Mouse (Mus musculus) E14TG2a.4 (cell line): Measurements from ENCODE around the gene Polr1d.

Experiments used
- CTCF ChIP-seq: conservative IDR thresholded peaks from 2 replicates; pipeline ENCODE4 v1.5.1; 2014; ENCODE audit warnings: low read length
- POU5F1 ChIP-seq: IDR thresholded peaks from 2 replicates; pipeline ENCODE4 v1.6.1; 2014; ENCODE audit warnings: low read length, borderline replicate concordance

DNA sequence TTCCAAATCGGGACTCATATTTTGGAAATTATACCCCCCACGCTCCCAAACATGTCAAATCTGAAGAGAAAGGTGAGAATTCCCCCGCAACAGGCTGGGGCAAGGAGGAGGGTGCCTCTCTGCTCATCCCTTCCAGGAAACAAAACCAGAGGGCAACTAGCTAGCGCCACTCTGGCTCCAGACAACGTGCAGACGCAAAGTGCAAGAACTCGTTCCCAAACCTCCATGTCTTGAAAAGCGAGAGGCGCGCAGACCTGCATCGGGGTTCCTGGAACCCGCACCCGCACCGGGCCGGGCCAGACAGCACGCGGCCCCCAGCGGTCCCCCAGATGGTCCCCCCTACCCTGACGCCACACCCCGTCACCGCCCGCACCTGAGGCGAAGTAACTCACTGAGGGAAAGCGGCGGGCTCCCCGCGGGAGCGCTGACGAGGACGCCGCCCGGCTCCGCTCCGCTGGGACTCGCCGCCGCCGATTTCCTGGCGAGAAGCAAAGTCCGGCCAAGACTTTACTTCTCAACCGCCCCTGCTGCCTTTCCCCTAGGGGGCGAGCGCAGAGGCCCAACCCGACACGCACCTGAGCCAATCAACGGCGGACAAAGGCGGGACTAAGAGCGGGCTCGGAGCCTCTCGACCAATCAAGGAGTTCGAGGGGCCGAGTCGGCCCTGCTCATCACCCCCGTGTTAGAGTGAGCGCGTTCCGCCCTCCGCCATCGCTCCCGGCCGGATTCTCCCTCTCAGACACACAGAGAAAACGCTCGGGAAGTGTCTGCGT lies 638 bp upstream of the Polr1d start, which contains the start of gene Lnx2:
- TF ChIP-seq CTCF (no peak), POU5F1 (no peak)
